Mouse (Mus musculus): ENCODE measurements around the gene Arpc5l.
A peak's percentile ranks its signal among the peaks of the same experiment; 100 is the strongest.

Gene Arpc5l

DNA sequence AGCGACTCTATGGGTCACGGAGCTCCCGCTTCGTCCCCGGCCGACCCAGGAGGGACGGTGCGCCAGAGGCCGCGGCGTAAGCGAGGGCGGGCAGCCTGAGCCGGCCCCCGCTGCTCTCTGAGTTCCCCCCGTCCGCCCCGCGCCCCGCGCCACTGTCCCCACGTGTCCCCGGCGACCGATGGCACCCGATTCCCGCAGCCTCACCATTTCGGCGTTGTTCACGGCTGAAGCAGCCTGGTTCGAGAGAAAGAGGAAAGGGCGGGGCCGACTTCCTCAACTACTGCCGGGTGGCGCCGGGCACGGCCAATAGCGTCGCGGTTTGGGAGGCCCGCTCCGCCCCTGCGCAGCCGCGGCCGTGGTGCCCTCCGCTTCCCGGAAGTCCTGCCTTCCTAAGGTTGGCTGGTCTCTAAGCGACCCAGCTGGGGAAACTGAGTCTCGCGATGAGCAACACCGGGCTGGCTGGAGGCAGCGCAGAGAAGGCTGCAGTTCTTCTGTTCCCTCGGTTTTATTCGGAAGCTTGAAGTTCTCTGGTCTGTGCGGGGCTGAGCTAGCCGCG, at the start of gene Arpc5l:
Gene Arpc5l, plus strand, starts transcription at position 469 of the 556 bp plus-strand sequence.
- peak; percentile 84 to 91 for DNase-seq (ENCODE audit: low spot score in 2 of 2)

- DNase-seq (ENCODE audit: low spot score in 2 of 2): no peak
Measured at GRCm38 (mm10) chr2:38956062-38956461, 49.1 kb upstream of the Arpc5l start.

GRCm38 (mm10) chr2:38957671-38958223, 47.4 kb upstream of the Arpc5l start:
- DNase-seq (ENCODE audit: low spot score in 2 of 2): no peak

GRCm38 (mm10) chr2:38964198-38964597, 41.0 kb upstream of the Arpc5l start:
- DNase-seq (ENCODE audit: low spot score in 2 of 2): no peak

- no peak for DNase-seq (ENCODE audit: low spot score in 2 of 2)
Measured at GRCm38 (mm10) chr2:38969650-38970049, 35.5 kb upstream of the Arpc5l start.

DNA sequence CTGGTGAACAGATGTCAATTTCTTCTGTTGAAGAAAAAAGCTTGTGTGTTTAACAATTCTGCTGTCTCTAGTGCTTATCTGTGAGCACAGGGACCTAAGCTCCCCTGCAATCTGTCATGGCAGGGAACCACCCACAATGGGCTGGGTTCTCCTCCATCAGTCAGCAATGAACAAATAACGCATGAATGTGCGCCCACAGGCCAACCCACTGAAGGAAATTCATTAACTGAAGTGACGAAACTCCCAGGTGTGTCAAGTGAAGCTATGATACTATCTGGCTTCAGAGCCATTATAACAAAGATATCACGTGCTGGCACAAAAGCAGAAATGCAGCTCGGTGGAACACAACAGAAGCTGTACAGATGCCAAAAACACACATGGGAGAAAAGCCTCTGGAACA, 35.1 kb upstream of the Arpc5l start:
- DNase-seq (ENCODE audit: low spot score in 2 of 2): no peak

DNA sequence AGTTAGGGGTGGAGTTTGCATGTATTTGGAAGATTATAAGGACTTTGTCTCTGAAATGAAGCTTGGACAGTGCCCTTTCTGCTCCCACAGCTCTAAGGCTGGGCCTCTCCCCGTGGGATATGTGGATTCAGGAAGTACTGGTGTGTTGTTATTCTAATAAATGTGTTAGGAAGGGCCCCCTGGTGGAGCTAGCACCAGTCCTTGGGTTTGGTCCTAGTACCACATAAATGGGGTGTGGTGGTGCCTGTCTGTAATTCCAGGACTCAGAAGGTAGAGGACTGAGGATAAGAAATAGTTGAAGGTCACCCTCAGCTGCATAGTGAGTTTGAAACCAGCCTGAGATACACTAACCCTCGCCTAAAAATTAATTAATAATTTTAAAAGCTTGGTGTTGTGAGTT, 31.9 kb upstream of the Arpc5l start:
- no peak for DNase-seq (ENCODE audit: low spot score in 2 of 2)

DNA sequence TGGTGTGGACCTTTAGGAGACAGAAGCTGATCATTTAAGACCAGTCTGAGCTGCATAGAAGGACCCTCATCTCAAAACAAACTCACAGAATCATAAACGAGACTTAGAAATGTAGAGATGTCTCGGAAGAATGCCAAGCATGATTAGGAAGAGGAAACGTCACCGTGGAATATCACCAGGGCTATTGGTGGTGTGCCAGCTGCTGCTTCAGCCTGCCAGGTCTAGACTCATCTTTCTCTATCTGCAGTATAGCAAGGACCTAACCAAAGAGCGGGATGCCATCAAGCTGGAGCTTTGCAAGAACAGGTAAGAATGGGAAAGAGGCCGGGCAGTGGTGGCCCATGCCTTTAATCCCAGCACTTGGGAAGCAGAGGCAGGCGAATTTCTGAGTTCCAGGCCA, 31.4 kb upstream of the Arpc5l start:
- no peak for DNase-seq (ENCODE audit: low spot score in 2 of 2)

- DNase-seq (ENCODE audit: low spot score in 2 of 2): no peak
Measured at GRCm38 (mm10) chr2:38974171-38974570, 31.0 kb upstream of the Arpc5l start.

DNA sequence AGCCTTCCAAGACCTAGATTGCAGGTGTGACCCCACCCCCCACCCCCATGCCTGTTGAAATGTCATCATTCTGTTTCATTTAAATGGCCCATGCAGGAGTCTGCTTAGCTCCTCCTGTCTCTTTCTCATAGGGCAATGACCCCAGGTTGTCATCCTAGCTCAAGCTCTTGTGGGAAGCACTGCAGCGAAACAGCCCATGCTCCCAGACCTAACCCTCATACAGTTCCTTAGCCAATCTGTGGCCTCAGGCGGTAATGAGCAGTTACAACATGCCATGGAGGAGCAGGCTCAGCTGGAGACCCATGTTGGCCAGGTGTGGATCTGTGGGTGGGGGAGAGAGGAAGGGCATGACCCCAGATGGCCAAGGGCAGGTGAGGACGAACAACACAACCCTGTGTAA, 30.0 kb upstream of the Arpc5l start:
- no peak for DNase-seq (ENCODE audit: low spot score in 2 of 2)

DNA sequence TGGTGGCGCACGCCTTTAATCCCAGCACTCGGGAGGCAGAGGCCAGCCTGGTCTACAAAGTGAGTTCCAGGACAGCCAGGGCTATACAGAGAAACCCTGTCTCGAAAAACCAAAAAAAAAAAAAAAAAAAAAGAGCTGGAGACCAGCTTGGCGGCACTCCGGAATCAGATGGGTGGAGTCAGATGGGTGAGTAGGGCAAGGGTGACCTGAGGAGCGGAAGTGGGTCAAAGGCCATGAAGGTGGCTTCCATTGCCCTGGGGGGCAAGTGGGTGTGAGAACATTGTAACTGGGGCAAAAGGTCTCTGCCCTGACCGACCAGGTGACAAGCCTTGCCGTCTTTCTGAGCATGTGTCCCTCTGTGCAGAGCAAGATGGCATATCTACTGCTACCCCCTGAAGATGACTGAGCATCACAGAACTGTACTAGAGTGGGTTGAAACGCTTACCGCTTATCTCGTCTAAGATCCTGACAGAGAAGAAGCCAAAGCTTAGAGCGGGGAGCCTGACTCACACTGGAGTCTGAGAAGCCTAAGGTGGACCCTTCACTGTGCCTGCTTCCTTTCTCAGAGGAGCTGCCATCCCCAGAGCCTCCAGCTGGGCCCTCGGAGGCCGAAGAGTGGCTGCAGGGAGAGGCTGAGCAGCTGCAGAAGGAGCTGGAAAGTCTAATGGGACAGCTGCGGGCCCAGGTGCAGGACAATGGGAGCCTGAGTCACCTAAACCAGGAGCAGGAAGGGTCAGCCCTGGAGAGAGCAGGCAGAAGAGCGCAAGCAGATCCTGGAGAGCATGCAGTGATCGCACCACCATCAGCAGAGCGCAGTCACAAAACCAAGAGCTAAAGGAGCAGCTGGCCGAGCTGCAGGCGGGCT, 29.0 kb upstream of the Arpc5l start:
- no peak for DNase-seq (ENCODE audit: low spot score in 2 of 2)

- DNase-seq (ENCODE audit: low spot score in 2 of 2): no peak
Measured at GRCm38 (mm10) chr2:38977837-38978236, 27.3 kb upstream of the Arpc5l start.

DNA sequence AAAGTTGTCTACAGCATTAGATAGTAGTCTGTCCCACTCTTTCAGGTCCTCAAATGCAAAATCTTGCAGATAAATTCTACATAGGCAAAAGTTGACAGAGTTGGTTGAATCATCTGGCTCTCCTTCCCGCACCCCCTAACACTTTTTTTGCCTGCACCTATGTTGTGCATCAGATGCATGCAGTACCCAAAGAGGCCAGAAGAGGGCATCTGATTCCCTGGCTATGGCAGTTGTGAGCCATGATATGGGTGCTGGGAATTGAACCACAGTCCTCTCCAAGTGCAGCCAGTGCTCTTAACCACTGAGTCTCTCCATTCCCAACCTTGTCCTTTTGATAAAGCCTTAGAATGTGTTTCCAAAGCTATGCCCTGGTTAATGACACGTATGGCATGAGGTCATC, 21.7 kb upstream of the Arpc5l start:
- no peak for DNase-seq (ENCODE audit: low spot score in 2 of 2)

DNA sequence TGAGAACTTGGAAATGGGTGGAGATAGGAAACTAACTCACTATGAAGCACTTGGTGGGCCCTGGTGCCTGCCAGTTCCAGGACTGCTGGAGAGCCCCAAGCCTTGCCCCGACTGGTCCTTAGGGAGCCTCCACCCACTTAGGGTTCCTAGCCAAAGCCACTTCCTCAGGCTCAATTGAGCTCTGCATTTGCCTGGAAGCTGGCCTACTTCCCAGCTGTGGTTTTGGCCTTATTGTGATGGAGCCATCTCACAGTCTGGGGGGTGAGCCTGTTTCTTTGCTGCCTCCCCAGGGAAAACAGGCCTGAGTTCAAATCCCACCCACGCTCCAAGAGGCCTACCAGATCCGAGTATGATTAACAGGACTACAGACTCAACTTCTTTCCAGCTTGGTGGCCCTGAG, 18.6 kb upstream of the Arpc5l start:
- no peak for DNase-seq (ENCODE audit: low spot score in 2 of 2)

GRCm38 (mm10) chr2:38987371-38987770, 17.8 kb upstream of the Arpc5l start:
- no peak for DNase-seq (ENCODE audit: low spot score in 2 of 2)

DNA sequence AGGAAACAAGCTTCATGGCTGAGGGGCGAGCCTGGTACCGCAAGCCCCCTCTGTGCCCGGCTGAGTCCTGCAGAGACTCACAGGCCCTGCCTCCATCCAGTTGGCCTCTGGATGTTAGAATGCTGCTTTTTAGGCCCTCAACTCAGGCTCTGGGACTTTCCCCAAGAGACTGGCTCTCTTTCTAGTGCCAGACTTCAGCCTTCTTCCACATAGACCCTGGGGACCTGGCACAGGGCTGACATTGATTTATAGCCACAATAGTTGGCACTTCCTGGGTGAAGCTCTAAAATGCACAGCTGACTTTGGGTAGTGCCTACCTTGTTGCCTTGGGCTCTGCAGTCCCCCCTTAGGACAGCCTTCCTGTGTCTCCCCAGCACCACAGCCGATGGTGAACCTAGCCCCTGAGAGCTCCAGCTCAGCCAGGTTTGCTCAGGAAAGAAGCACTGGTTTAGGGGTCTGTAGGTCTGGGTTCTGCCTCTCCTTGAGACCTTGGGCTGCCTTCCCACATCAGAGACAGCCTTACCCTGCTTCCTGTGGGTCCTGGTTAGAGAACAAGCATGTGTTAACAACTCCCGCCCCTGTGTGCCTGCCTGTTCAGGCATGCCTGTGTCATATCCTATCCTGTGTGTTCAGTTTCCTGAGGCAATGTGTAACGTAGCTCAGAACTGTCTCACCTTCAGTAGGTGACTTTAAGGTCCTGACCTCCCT, 17.2 kb upstream of the Arpc5l start:
- no peak for DNase-seq (ENCODE audit: low spot score in 2 of 2)

GRCm38 (mm10) chr2:38988929-38989328, 16.2 kb upstream of the Arpc5l start:
- no peak for DNase-seq (ENCODE audit: low spot score in 2 of 2)

DNA sequence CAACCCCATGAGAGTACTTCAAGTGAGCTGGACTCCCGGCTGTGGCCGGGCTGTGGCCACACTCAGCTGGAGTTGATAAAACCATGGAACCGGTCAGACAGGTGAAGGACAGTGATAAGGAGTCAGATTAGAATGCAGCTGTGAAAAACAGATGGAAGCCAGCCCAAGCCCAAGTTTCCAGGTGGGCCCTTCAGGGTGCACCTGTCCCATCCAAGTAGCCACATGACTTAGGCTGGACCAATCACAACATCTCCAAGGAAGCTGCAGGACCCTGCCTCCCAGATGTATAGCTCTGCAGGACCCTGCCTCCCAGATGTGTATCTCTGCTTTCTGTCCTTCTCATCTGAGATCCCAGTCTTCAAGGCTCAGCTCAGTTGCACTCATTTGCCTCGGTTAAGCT, 13.1 kb upstream of the Arpc5l start:
- DNase-seq (ENCODE audit: low spot score in 2 of 2): no peak

- no peak for DNase-seq (ENCODE audit: low spot score in 2 of 2)
Measured at GRCm38 (mm10) chr2:38992452-38992851, 12.7 kb upstream of the Arpc5l start.

- DNase-seq (ENCODE audit: low spot score in 2 of 2): peak; percentile 82 to 85
Measured at GRCm38 (mm10) chr2:38997386-38998374, 7.5 kb upstream of the Arpc5l start, which contains the start of gene Wdr38. Wdr38 (plus strand) TSS chr2:38997476.

DNA sequence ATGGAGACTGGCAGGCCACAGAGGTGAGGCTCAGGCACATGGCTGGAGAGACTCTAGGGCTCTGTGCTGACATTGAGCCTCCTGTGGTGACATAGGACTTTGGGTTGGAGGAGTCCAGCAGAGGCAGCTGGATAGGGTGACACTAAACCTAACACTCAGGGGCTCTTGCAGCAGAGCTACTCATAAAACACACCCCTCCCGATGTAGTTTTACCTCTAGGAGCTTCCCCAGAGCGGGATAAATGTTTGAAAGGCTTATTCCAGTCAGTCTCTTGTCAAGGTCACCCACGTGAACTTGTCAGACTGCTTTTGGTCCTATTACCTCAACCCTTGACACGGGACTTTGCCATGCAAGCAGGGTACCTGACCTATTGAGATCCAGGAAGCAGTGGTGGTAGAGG, 5.8 kb upstream of the Arpc5l start:
- DNase-seq (ENCODE audit: low spot score in 2 of 2): no peak
